Mouse (Mus musculus) spleen, adult 2 months (tissue): ENCODE measurements around the gene Hoxb8.

Source experiments
- CTCF ChIP-seq: fragments of 200-500 bp; IDR thresholded peaks from 2 replicates; pipeline ENCODE4 v1.5.1; 2011; ENCODE audit warnings: mild to moderate bottlenecking, inconsistent platforms; ENCODE audit not compliant: insufficient read depth, insufficient read length, insufficient replicate concordance; ENCODE audit errors: extremely low read depth
- POLR2A ChIP-seq: fragments of 200-500 bp; IDR thresholded peaks from 2 replicates; pipeline ENCODE4 v1.6.1; 2011; ENCODE audit warnings: low read depth, low read length, inconsistent platforms

- no peak for TF ChIP-seq POLR2A
- no peak for TF ChIP-seq CTCF
Measured at GRCm38 (mm10) chr11:96304381-96305195, 22.9 kb downstream of the Hoxb8 start.
